Mouse (Mus musculus): ENCODE data around the gene Rsrc2. TPM values are rescaled to one million over a fixed set of nuclear protein-coding genes. Genes with fewer than 3 reads are reported as not detected.
"Not testable (repeated sequence)": the region's sequence is repeated elsewhere in the genome, so short reads cannot be mapped to it uniquely, and the experiment has no call there.

Rsrc2 gene
- total RNA-seq (2021) = 10 to 100 TPM; 48.7 to 64.9 TPM
- long read RNA-seq, experiment 1, transcript Rsrc2-208 (10 exons, 1,595 nt) = major isoform, 34 of 54 reads
- long read RNA-seq, experiment 1, partial matches to known transcripts = 3 of 54 reads
- long read RNA-seq, experiment 1, other reads (novel, unspliced or antisense) = 12 of 54 reads
- long read RNA-seq, experiment 2, transcript Rsrc2-208 (10 exons, 1,595 nt) = major isoform, 26 of 55 reads
- long read RNA-seq, experiment 2, transcript Rsrc2-201 (12 exons, 2,344 nt) = minor isoform, 6 of 55 reads
- long read RNA-seq, experiment 2, partial matches to known transcripts = 0 of 55 reads
- long read RNA-seq, experiment 2, other reads (novel, unspliced or antisense) = 19 of 55 reads

DNA sequence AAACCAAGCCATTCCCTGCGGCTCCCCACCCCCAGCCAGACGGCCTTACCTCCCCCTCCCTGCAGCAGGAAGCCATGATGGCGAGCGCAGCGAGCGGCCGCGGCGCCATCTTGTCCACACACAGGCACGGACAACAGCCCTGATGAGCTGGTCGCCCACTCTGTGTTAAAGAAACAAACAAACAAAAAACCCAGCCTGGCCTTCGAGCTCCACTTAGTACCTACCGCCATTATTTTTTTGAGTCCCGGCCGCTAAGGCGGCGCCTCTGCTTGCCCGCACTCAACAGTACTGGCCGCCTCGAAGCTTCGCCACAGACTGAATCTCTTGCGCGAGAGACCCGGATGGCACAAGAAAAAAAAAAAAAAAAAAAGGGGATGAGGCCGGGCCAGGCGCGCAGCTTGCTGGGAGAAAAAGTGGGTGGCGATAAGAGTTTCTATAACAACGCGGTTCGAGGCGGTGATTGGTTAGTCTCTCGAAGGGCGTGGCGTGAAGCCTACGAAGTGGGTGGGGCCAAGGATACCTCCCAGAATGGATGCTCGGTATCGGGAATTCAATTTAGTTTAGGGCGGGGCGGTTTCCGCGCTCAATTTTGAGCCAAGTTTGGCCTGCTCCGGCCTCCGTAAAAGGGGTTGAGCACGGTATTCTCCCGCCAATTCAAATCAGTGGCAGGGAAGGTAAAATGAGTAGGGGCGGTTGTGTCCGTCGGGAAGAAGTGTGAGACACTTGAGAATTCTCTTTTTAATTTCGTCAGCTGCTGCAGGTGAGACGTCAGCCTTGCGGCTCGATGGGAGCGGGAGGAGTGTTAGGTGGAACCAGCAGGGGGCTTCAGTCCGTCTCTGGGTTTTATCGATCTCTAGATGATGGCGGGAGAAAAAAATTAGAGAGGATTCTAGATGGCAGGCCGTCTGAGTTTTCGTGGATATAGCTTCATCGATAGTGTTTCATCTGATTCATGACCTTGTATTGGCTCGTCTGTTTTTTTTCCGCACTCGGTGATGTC, at the start of gene Rsrc2, which contains the start of gene Kntc1:
Rsrc2 (minus strand) TSS at position 350 of the 1,000 bp plus-strand sequence.
Kntc1 (plus strand) TSS at position 652 of the 1,000 bp plus-strand sequence.
- peak; percentile 93 for DNase-seq

DNA sequence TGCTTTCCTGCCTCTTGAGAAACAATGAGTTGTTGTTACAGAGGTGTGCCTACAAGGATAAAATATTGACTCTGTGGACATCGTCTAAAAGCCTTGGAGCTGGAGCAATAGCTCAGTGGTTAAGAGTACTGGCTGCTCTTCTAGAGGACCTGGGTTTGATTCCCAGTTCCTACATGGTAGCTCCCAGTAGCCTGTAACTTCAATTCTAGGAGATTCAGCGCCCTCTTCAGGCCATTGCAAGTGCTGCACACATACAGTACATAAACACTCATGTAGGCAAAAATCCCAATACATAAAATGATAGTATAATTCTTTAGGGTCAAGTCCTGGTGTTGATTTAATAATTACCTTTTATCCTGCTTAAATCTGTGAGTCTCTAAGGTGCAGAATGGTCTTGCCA, 43.9 kb upstream of the Rsrc2 start:
- DNase-seq = no peak

DNA sequence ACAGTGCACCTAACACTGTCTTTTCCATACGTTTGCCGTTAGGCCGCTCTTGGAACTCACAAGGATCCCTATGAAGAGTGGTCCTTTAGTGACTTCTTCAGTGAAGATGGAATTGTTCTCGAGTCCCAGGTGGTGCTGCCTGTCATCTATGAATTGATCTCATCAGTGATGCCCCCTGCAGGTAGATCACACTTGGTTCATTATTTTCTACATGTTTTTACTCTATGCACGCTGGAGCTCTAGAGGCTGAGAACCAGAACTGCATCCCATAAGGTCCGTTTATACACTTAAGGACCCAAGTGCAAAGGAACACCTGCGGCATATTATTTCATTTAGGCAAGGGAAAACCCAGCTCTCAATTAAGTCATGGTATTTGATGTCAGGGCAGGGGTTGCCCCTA, 39.8 kb upstream of the Rsrc2 start:
- no peak for DNase-seq

DNA sequence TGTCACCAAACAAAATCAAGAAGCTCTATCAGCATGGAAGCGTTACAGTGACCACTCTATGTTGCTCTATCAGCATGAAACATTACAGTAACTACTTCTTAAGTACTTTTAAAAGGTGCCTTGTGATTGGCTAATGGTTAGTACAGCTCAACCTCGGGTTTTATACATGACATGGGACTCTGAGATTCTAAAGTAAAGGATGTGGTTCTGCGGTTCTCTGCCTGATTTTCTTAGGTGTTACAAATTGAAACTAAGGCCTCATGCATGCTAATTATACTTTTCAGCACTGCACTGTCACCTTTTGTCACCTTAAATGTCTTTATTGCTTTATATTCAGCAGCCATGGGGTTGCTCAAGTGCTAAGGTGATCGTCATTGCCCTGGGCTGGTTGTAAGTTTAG, 32.6 kb upstream of the Rsrc2 start:
- DNase-seq = no peak

DNA sequence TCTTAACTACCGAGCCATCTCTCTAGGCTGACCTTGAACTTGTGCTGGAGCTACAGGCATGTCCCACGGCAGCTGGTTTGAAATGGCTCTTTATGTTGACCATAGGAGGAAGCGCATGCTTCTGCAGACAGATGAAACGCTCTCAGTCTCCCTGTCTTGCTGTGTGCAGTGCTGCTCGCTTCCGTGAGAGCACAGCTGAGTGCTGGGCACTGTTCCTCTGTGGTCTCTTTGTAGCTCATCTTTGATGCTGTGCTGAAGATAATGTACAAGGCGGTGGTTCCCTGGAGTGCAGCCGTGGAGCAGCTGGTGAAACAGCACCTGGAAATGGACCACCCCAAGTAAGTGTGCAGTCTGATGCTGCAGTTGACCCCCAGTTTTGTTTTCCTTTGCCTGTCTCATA, 31.5 kb upstream of the Rsrc2 start:
- no peak for DNase-seq

DNA sequence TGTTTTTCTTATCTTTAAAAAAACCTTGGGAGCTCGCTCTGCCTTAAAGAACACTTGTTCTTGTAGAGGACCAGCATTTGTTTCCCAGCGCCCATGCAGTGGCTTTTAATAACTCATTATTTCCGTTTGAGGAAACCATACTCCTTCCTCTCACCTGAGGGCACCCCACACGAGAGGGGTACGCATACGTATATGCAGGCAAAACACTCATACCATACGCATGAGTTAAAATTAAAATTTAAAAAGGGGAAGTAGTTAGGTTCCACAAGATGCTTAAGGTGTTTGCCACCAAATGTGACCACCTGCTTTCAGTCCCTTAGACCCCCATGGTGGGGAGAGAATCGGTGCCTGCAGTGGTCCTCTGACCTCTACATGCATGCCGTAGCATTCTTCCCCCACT, 24.2 kb upstream of the Rsrc2 start:
- DNase-seq = no peak

DNA sequence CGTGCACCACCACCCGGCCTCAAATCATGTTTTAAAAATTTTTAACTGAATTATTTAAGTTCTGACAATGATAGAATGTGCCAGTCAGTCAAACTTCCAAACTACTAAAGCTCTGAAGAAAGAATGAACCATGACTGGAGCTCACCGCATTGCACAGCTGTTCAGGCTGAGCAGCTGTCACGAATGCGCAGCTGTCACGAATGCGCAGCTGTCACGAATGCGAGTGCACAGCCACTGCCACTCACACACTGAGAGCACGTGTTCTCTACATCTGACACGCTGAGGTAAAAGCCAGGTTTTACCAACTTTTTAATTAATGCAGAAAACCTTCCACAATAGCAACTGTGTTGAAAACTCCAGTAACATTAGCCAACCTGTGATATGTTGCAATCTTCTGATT, 17.2 kb upstream of the Rsrc2 start:
- not testable (repeated sequence) for DNase-seq

DNA sequence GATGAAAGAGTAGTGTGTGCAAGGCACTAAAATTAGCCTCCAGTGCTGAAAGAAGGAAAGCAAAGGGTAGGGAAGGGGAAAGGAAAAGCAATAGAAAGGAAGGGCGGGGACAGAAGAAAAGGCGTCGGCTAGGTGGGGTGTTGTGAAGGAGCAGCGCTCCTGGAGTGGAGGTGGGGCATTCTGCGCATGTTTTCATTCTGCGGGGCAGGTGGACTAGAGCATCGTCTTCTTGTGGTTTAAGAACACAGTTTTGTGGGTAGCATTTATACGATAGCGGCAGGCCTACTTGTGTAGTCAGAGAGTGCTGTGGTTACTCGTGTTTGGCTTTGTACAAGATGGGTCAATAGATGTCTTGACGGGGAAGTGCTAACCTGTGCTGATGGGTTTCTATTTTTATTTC, 16.3 kb upstream of the Rsrc2 start:
- no peak for DNase-seq

DNA sequence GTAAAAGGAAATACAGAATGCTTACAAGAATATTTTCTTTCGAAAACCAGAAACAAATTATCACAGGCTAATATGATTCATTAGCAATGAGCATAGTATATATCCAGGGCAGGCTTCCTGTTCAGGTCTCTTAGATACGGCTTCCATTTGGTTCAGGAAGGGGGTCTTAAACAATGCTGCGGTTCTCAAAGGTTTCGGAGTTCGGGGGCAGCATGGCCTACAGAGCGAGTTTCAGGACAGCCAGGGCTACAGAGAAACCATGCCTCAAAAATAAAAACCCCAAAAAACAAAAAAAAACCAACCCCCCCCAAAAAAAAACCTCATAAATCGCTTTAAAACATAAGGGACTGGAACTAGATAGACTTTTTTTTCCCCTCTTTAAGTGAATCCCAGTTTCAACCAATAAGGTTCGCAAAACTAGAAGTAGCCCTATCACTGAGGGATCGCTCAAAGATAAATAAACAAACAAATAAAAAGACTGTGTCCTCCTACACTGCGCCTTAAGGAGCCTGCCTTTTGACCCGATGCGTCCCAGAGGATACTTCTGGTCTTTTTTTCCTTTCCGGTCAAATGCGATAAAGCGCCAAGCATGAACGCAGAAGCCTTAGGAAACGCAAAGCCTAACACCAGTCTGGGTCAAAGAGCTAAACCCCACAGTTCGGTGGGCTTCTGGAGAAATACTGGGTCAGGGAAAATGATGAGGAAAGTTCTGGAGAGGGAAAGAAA, 712 bp downstream of the Rsrc2 start:
- DNase-seq = no peak

DNA sequence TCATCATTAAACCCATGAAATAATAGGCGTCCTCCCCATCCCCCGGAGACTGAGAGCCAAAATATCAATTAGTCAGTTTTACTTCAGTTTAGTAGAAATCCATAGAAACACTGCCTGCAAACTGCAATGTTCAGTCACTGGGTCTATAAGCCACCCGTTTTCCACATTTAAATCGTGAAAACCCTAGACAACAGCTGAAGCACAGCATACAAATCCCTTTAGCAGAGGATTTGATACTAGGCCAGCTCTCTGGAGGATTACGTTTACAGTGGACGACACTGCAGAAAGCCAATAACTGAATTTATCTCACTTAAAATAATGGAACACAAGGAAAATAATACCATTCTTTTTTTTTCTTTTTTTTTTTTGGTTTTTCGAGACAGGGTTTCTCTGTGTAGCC, 1.6 kb downstream of the Rsrc2 start:
- no peak for DNase-seq

DNA sequence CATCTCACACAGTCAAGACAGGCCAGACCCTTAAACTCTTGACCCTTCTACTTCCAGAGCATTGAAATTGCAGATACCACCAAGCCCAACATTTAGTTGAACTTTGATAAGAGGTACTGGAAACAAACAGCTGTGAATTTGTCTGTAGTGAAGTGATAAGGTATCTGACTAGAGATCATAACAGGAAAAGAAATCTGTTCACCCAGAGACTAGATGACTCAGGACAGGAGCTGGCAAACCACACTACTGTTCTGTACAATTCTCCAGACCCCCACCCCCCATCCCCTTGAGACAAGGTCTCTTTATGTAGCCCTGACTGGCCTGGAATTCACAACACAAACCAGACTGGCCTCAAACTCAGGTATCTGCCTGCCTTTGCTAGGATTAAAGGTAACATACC, 3.0 kb downstream of the Rsrc2 start:
- DNase-seq = no peak

DNA sequence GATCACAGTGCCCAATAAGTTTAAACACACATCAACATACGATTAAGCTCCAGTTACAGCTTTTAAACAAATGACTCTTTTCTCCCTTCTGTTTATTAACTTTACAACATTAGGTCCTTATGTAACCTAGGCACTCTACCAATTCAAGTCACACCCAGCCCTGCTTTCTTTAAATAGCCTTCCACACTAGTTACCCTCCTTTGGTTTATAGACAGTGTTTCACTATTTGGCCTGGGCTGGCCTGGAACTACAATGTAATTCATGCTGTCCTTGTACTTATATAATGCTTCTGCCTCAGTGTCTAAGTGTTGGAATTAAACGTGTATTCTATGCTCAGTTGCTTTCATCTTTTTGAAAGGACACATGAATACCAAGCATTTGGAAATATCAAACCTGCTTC, 4.9 kb downstream of the Rsrc2 start:
- DNase-seq = no peak

DNA sequence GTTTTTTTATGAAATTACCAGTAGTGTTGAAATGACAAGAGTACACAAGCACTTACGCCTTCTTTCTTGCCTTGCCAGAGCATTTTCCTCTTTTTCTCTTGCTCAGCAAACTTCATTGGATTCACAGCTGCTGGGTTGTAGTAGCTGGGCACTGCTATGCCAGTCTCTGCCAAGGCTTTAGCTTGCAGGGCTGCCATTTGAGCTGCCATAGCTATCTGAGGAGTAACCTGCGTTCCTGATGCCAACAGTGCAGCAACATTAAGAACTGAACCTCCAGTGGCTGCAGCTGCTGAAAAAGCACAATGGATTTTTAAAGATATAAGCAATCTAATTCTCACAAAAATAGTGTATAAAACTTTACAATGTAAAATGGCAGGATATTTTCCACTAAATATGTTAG, 18.2 kb downstream of the Rsrc2 start:
- no peak for DNase-seq

DNA sequence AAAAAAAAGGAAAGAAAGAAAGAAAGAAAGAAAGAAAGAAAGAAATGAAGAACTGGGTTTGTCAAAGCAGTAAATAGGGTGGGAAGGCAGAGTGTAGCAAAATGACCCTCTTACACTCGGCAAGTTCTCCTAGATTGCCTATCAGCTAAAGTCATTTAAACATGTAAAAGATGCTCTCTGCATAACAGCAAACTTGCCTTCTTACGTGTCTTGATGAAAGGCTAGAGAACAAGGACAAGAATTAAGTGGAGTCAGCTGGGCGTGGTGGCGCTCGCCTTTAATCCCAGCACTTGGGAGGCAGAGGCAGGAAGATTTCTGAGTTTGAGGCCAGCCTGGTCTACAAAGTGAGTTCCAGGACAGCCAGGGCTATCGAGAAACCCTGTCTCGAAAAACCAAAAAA, 25.4 kb downstream of the Rsrc2 start:
- DNase-seq = not testable (repeated sequence)

DNA sequence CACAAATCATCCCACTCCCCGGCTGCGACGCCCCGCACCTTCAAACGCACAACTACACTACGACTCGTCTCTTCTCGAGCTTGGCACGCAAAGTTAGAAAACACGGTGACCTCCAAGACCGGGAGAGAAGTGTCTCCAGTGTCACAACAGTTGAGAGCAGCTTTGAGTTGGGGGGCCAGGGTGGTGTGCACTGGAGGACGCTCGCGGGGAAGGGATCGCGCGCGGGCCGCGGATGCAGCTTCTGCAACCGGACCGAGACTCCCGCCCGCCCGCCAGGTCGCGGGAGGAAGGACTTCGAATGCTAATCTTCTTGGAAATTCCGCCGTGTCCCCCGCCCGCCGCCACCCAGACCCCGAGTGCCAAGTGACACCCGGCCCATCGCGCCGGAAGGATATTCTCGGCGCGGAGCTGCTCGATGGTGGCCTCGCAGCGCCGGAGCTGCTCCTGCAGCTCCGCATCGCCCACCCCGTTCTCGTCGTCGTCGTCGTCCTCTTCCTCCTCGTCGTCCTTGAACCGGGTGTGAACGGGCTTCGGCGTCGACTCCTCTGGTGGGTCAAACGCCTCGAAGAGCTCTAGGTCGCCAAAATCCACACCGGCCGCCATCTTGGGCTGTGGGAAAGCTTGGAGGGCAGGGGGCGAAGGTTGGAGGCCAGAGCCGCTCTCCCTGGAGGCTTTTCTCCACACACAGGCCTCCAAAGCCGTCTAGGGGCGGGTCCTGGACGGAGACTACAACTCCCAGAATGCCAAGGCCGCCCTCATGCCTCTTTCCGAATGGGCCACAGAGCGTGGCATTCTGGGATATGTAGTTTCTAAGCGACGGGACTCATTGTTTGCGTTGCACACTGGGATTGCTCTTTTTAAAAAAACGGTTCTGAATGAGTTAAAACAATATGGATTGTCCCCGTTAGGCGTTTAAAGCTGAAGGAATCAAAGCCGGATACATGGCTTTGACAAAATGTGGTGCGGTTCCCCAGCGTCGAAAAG, 28.6 kb downstream of the Rsrc2 start, which contains the start of gene Zcchc8:
Zcchc8 (minus strand) TSS at position 773 of the 984 bp plus-strand sequence.
- peak; percentile 87 for DNase-seq

DNA sequence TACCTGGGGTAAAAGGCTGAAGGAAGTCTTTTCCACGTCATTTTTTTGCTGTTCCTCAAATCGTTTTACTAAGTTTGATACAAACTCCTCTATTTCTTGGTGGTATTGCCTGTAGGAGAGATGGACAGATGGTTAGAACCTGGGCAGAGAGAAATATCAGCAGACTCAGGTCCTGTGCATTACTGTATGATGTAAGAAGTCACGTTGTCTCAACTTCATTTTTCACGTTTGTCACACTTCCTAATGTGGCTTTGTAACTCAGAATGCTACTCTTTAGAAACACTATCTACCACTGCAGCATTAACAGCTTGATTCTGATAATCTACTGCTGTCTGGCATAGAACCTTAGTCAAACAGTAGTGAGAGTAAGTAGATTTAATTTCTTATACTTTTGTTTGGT, 34.6 kb downstream of the Rsrc2 start:
- DNase-seq = no peak

DNA sequence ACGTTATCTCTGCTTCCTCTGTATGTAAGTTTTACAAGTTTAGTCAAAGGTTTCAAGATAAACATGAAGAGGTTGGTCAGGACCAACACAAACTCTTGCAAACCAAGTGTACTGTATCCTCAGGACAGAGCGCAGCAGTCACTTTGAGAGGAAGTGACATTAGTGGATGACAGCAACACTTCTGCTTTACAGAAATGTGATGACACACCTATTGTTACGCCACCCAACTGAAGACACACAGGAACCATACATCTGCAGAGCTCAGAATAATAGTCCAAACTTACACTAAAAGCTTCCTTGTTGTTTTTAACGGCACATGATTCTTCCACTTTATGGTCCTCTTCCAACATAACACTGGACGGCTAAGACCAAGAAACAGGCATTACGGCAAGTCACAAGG, 35.4 kb downstream of the Rsrc2 start:
- DNase-seq = no peak

DNA sequence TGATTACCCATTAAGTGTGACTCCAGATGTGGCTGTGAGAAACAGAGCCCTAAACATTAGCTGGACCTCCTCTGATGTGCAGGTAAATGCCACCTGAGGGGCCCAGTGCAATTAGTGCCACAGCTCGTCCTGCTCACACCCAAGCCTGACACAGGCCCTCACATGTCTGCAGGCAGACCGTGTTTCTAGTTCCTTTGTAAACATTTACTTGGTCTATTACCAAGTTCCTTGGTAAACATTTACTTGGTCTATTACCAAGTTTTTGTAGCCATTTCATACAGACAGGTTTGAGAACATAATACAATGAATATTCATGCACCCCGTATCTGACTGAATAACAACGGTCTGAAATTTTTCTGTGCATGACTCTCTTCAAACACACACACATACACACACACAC, 39.6 kb downstream of the Rsrc2 start:
- DNase-seq = no peak

DNA sequence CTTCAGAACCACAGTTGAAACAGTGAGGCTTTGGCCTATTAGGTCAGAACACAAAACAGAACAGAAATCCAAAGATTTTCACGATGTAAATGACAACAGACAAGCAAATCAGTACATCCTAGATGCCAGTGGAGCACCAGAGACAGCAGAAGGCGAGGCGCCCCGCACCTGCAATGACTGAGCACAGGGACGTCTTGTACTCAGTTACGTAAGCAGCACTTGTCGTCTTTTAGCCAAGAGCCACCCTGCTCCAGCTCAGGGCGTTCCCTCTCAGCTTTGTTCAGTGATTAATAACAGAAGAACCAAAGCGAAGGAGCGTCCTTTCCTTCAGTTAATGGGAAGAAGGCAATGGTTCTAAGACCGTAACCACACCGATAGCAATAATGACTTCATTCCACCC, 40.6 kb downstream of the Rsrc2 start:
- no peak for DNase-seq

DNA sequence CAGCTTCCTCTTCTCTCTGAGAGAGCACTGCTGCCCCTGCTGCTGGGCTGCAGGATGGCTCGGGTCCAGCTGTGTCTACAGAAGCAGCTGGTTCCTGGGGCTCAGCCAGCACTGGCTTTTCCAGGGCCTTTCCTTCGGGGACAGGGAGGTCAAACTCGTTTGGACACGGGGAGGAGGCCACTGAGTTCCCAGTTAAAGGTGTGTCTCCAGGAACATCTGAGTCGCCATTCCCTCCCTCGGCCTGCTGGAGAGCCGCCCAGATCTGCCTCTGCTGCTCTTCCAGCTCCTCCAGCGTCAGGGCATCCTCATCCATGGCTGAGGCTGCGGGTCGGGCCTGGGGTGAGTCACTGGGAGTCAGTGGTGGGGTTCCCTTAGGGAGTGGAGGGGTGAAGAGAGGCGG, 48.6 kb downstream of the Rsrc2 start:
- DNase-seq = peak; percentile 78

DNA sequence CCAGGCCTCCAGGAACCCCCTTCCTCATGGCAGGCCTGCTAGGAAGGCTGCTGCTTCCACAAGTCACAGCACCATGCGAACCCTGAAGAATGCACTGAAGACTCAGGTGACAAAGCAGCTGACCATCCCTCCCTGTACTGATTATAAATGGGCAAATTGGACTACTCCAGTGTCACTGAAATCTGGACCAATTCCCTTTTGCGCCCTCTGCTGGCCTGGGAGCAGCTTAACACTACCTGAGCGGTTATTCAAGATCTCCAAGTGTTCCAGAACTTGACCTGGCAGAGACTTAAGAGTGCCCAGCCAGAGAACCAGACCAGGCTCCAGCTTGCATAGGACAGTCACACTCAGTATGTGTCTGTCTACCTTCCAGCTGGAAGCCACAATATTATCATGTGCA, 50.0 kb downstream of the Rsrc2 start:
- peak; percentile 82 for DNase-seq
